Mouse (Mus musculus) intestine, embryonic 15.5 days (tissue): ENCODE results near the gene Hcfc2. TPM values are rescaled to one million over a fixed set of nuclear protein-coding genes. Genes with fewer than 3 reads are reported as not detected.

Experiments
- ATAC-seq: fragments of 200-750 bp; cut with Nextera tagmentation; 2 replicates; pipeline ENCODE4 v1.8.0; 2017; ENCODE audit warnings: moderate TSS enrichment, moderate library complexity
- H3K27ac ChIP-seq: fragments of 300-500 bp; sonication (generic); 2 replicates; pipeline ENCODE4 v1.5.1; 2015; ENCODE audit warnings: mild to moderate bottlenecking, inconsistent platforms
- H3K27me3 ChIP-seq: fragments of 300-500 bp; sonication (generic); replicated peaks from 2 replicates; pipeline ENCODE4 v1.6.1; 2015; ENCODE audit warnings: inconsistent platforms
- H3K36me3 ChIP-seq: fragments of 300-500 bp; sonication (generic); 2 replicates; pipeline ENCODE4 v1.6.1; 2015; ENCODE audit warnings: inconsistent platforms
- H3K4me1 ChIP-seq: fragments of 300-500 bp; sonication (generic); replicated peaks from 2 replicates; pipeline ENCODE4 v1.6.1; 2015; ENCODE audit warnings: inconsistent platforms
- H3K4me2 ChIP-seq: fragments of 300-500 bp; sonication (generic); replicated peaks from 2 replicates; pipeline ENCODE4 v1.6.1; 2015; ENCODE audit warnings: mild to moderate bottlenecking, inconsistent platforms
- H3K4me3 ChIP-seq: fragments of 300-500 bp; sonication (generic); replicated peaks from 2 replicates; pipeline ENCODE4 v1.5.1; 2015; ENCODE audit warnings: inconsistent platforms
- H3K9ac ChIP-seq: fragments of 300-500 bp; sonication (generic); 2 replicates; pipeline ENCODE4 v1.6.1; 2015; ENCODE audit warnings: inconsistent platforms
- H3K9me3 ChIP-seq: fragments of 300-500 bp; sonication (generic); 2 replicates; pipeline ENCODE4 v1.6.1; 2016; ENCODE audit warnings: inconsistent platforms
- WGBS: fragments of 180-500 bp; shearing (Covaris S2); methylation state at CpG from one replicate; pipeline ENCODE4 v1.1.7; 2015; 5-methylcytosine and 5-hydroxymethylcytosine counted together
- polyA plus RNA-seq: library from polyadenylated mRNA; unstranded; fragments of >200 nt; fragmentation: Nextera tagmentation; extraction: Ambion mirVana; gene quantifications from 2 replicates; pipeline ENCODE4 v1.2.1, GENCODE M21; 2015

Hcfc2 gene
- polyA plus RNA-seq, 1 experiment from 2014 or later, result 33.5 TPM

- ATAC-seq, result no peak
- H3K9me3 ChIP-seq, result no peaks in the 10 kb centered on the region
- 92% methylated on average over 6 of the region's 6 CpGs for WGBS
- peaks cover 20% of the 10 kb centered on the region for H3K36me3 ChIP-seq
- H3K27ac ChIP-seq, result no peak overlapping the region
- H3K9ac ChIP-seq, result no peak overlapping the region
- no peak overlapping the region for H3K4me2 ChIP-seq
- H3K4me1 ChIP-seq, result no peaks in the 10 kb centered on the region
- no peak overlapping the region for H3K4me3 ChIP-seq
- no peaks in the 10 kb centered on the region for H3K27me3 ChIP-seq
These were observed 48.3 kb downstream of the Hcfc2 start for GRCm38 (mm10) chr10:82744296-82744695.

- H3K27me3 ChIP-seq, result no peaks in the 10 kb centered on the region
- 95% methylated on average over 5 of the region's 5 CpGs for WGBS
- H3K9me3 ChIP-seq, result no peaks in the 10 kb centered on the region
- no peaks in the 10 kb centered on the region for H3K4me1 ChIP-seq
- no peak overlapping the region for H3K4me2 ChIP-seq
- H3K4me3 ChIP-seq, result no peak overlapping the region
- H3K27ac ChIP-seq, result no peak overlapping the region
- peaks cover 23% of the 10 kb centered on the region for H3K36me3 ChIP-seq
- ATAC-seq, result no peak
- H3K9ac ChIP-seq, result no peak overlapping the region
These were observed 49.3 kb downstream of the Hcfc2 start for GRCm38 (mm10) chr10:82745301-82745700.

GRCm38 (mm10) chr10:82746988-82747850 is 51.3 kb downstream of the Hcfc2 start:
- ATAC-seq, result 0 out of 2 replicates have a peak, but pooled peaks have one; percentile 23

GRCm38 (mm10) chr10:82750778-82751177 is 54.8 kb downstream of the Hcfc2 start:
- no peak overlapping the region for H3K27ac ChIP-seq
- peaks cover 44% of the 10 kb centered on the region for H3K36me3 ChIP-seq
- no peaks in the 10 kb centered on the region for H3K9me3 ChIP-seq
- no peaks in the 10 kb centered on the region for H3K27me3 ChIP-seq
- H3K4me2 ChIP-seq, result no peak overlapping the region
- H3K4me1 ChIP-seq, result no peaks in the 10 kb centered on the region
- WGBS, result 67% methylated on average over 6 of the region's 6 CpGs
- no peak overlapping the region for H3K4me3 ChIP-seq
- peak; percentile 36; the same call in 1 of the 2 replicates for ATAC-seq
- H3K9ac ChIP-seq, result no peak overlapping the region

More at GRCm38 (mm10) chr10:82746988-82747850, 51.3 kb downstream of the Hcfc2 start:
- Histone ChIP-seq H3K9me3 (no peaks in the 10 kb centered on the region), H3K27ac (no peak overlapping the region), H3K9ac (no peak overlapping the region), H3K27me3 (no peaks in the 10 kb centered on the region), H3K4me2 (no peak overlapping the region), H3K4me3 (no peak overlapping the region), H3K36me3 (peaks cover 29% of the 10 kb centered on the region), H3K4me1 (no peaks in the 10 kb centered on the region)
- WGBS, result 87% methylated on average over 15 of the region's 15 CpGs

- no peaks in the 10 kb centered on the region for H3K4me1 ChIP-seq
- ATAC-seq, result no peak
- WGBS, result 84% methylated on average over 3 of the region's 3 CpGs
- H3K4me2 ChIP-seq, result no peak overlapping the region
- H3K36me3 ChIP-seq, result peaks cover 48% of the 10 kb centered on the region
- no peak overlapping the region for H3K27ac ChIP-seq
- H3K27me3 ChIP-seq, result no peaks in the 10 kb centered on the region
- H3K9ac ChIP-seq, result no peak overlapping the region
- no peak overlapping the region for H3K4me3 ChIP-seq
- no peaks in the 10 kb centered on the region for H3K9me3 ChIP-seq
These were observed 57.0 kb downstream of the Hcfc2 start for GRCm38 (mm10) chr10:82752921-82753320.

- Histone ChIP-seq H3K4me2 (no peak overlapping the region), H3K27ac (no peak overlapping the region), H3K36me3 (peaks cover 43% of the 10 kb centered on the region), H3K27me3 (no peaks in the 10 kb centered on the region), H3K9ac (no peak overlapping the region), H3K4me1 (no peaks in the 10 kb centered on the region), H3K4me3 (no peak overlapping the region), H3K9me3 (no peaks in the 10 kb centered on the region)
- no peak for ATAC-seq
- WGBS, result 82% methylated on average over 1 of the region's 1 CpGs
These were observed 58.7 kb downstream of the Hcfc2 start for GRCm38 (mm10) chr10:82754642-82755041.

- peaks cover 49% of the 10 kb centered on the region for H3K36me3 ChIP-seq
- H3K27me3 ChIP-seq, result no peaks in the 10 kb centered on the region
- ATAC-seq, result no peak
- peaks cover 4% of the 10 kb centered on the region; the same call in 1 of the 2 replicates for H3K4me1 ChIP-seq
- H3K4me3 ChIP-seq, result no peak overlapping the region
- no peaks in the 10 kb centered on the region for H3K9me3 ChIP-seq
- no peak overlapping the region for H3K9ac ChIP-seq
- 94% methylated on average over 11 of the region's 11 CpGs for WGBS
- H3K27ac ChIP-seq, result no peak overlapping the region
- no peak overlapping the region for H3K4me2 ChIP-seq
These were observed 59.4 kb downstream of the Hcfc2 start for GRCm38 (mm10) chr10:82755213-82755890.

GRCm38 (mm10) chr10:82756466-82756865 is 60.5 kb downstream of the Hcfc2 start:
- H3K9me3 ChIP-seq, result no peaks in the 10 kb centered on the region
- no peak overlapping the region for H3K9ac ChIP-seq
- peaks cover 46% of the 10 kb centered on the region for H3K36me3 ChIP-seq
- H3K4me1 ChIP-seq, result peaks cover 8% of the 10 kb centered on the region; the same call in 1 of the 2 replicates
- H3K4me3 ChIP-seq, result no peak overlapping the region
- no peak overlapping the region for H3K4me2 ChIP-seq
- ATAC-seq, result no peak
- WGBS, result 93% methylated on average over 9 of the region's 9 CpGs
- no peaks in the 10 kb centered on the region for H3K27me3 ChIP-seq
- H3K27ac ChIP-seq, result no peak overlapping the region

- ATAC-seq, result no peak
- Histone ChIP-seq H3K27ac (no peak overlapping the region), H3K36me3 (peaks cover 46% of the 10 kb centered on the region), H3K27me3 (no peaks in the 10 kb centered on the region), H3K4me3 (no peak overlapping the region), H3K9ac (no peak overlapping the region), H3K4me1 (peaks cover 10% of the 10 kb centered on the region; the same call in 1 of the 2 replicates), H3K4me2 (no peak overlapping the region), H3K9me3 (no peaks in the 10 kb centered on the region)
- WGBS, result 72% methylated on average over 9 of the region's 9 CpGs
These were observed 61.4 kb downstream of the Hcfc2 start for GRCm38 (mm10) chr10:82757341-82757740.

- no peak overlapping the region for H3K4me2 ChIP-seq
- H3K27me3 ChIP-seq, result no peaks in the 10 kb centered on the region
- H3K36me3 ChIP-seq, result peaks cover 45% of the 10 kb centered on the region
- 85% methylated on average over 6 of the region's 6 CpGs for WGBS
- no peak overlapping the region for H3K27ac ChIP-seq
- no peak overlapping the region for H3K4me3 ChIP-seq
- peaks cover 11% of the 10 kb centered on the region; the same call in 1 of the 2 replicates for H3K4me1 ChIP-seq
- ATAC-seq, result no peak
- no peak overlapping the region for H3K9ac ChIP-seq
- H3K9me3 ChIP-seq, result no peaks in the 10 kb centered on the region
These were observed 62.4 kb downstream of the Hcfc2 start for GRCm38 (mm10) chr10:82758368-82758767.

GRCm38 (mm10) chr10:82758878-82759277 is 62.9 kb downstream of the Hcfc2 start:
- Histone ChIP-seq H3K9me3 (no peaks in the 10 kb centered on the region), H3K9ac (no peak overlapping the region)

GRCm38 (mm10) chr10:82759706-82760105 is 63.7 kb downstream of the Hcfc2 start:
- H3K36me3 ChIP-seq, result peaks cover 36% of the 10 kb centered on the region
- no peaks in the 10 kb centered on the region for H3K27me3 ChIP-seq
- no peak overlapping the region for H3K9ac ChIP-seq
- no peak for ATAC-seq
- H3K4me1 ChIP-seq, result peaks cover 15% of the 10 kb centered on the region; the same call in 1 of the 2 replicates
- H3K27ac ChIP-seq, result no peak overlapping the region
- no peak overlapping the region for H3K4me3 ChIP-seq
- 94% methylated on average over 5 of the region's 5 CpGs for WGBS
- no peak overlapping the region for H3K4me2 ChIP-seq
- no peaks in the 10 kb centered on the region for H3K9me3 ChIP-seq

More at GRCm38 (mm10) chr10:82758878-82759277, 62.9 kb downstream of the Hcfc2 start:
- Histone ChIP-seq H3K36me3 (peaks cover 41% of the 10 kb centered on the region), H3K27ac (no peak overlapping the region), H3K4me2 (no peak overlapping the region), H3K4me1 (peaks cover 11% of the 10 kb centered on the region; the same call in 1 of the 2 replicates), H3K27me3 (no peaks in the 10 kb centered on the region), H3K4me3 (no peak overlapping the region)
- no peak for ATAC-seq
- WGBS, result 89% methylated on average over 3 of the region's 3 CpGs
